Mouse (Mus musculus): Measurements from ENCODE around the gene D830030K20Rik. TPM values are rescaled to one million over a fixed set of nuclear protein-coding genes. Genes with fewer than 3 reads are reported as not detected.
"Not testable (repeated sequence)": the region's sequence is repeated elsewhere in the genome, so short reads cannot be mapped to it uniquely, and the experiment has no call there.

Gene D830030K20Rik
- polyA plus RNA-seq (2012; ENCODE audit: insufficient read depth, insufficient read length, low replicate concordance, missing spikeins): not detected in 2 replicates

GRCm38 (mm10) chr14:3208272-3209152, at the start of gene D830030K20Rik:
D830030K20Rik (plus strand) TSS chr14:3208488.
- not testable (repeated sequence) for H3K27ac ChIP-seq (ENCODE audit: insufficient read depth, low read depth, low read length); H3K4me1 ChIP-seq (ENCODE audit: control insufficient read depth, insufficient read depth, low read length)
- peak within 1 kb of the TSS; percentile 49 for H3K4me3 ChIP-seq (ENCODE audit: insufficient read depth, low read depth, low read length)
- 1% methylated on average over 30 of the region's 62 CpGs for WGBS

- not testable (repeated sequence) for H3K27ac ChIP-seq (ENCODE audit: insufficient read depth, low read depth, low read length); H3K4me3 ChIP-seq (ENCODE audit: insufficient read depth, low read depth, low read length); H3K4me1 ChIP-seq (ENCODE audit: control insufficient read depth, insufficient read depth, low read length)
- WGBS: no CpG with 5 or more reads among the region's 2 CpGs
Measured at GRCm38 (mm10) chr14:3187955-3188354, 20.3 kb upstream of the D830030K20Rik start, which contains the start of gene Gm5795. Gm5795 (plus strand) TSS chr14:3188255.

GRCm38 (mm10) chr14:3209367-3209766, 1.1 kb downstream of the D830030K20Rik start:
- not testable (repeated sequence) for H3K27ac ChIP-seq (ENCODE audit: insufficient read depth, low read depth, low read length); H3K4me1 ChIP-seq (ENCODE audit: control insufficient read depth, insufficient read depth, low read length); H3K4me3 ChIP-seq (ENCODE audit: insufficient read depth, low read depth, low read length)
- 16% methylated on average over 9 of the region's 11 CpGs for WGBS

GRCm38 (mm10) chr14:3262531-3262930, 54.2 kb downstream of the D830030K20Rik start:
- not testable (repeated sequence) for H3K4me1 ChIP-seq (ENCODE audit: control insufficient read depth, insufficient read depth, low read length); H3K4me3 ChIP-seq (ENCODE audit: insufficient read depth, low read depth, low read length); H3K27ac ChIP-seq (ENCODE audit: insufficient read depth, low read depth, low read length)
- WGBS: 93% methylated on average over 2 of the region's 2 CpGs

Other genes with a start within 250 kb of the D830030K20Rik start
- gene Gm2888, start 178.5 kb upstream of the D830030K20Rik start, polyA plus RNA-seq (2012; ENCODE audit: insufficient read depth, insufficient read length, low replicate concordance, missing spikeins): not detected in 2 replicates
- gene Gm2897, start 159.2 kb upstream of the D830030K20Rik start, polyA plus RNA-seq (2012; ENCODE audit: insufficient read depth, insufficient read length, low replicate concordance, missing spikeins): not detected in 2 replicates
- gene Gm10340, start 74.5 kb upstream of the D830030K20Rik start, polyA plus RNA-seq (2012; ENCODE audit: insufficient read depth, insufficient read length, low replicate concordance, missing spikeins): not detected in 2 replicates
- gene Gm5795, start 20.2 kb upstream of the D830030K20Rik start, polyA plus RNA-seq (2012; ENCODE audit: insufficient read depth, insufficient read length, low replicate concordance, missing spikeins): not detected in 2 replicates
- gene Gm2956, start 124.1 kb downstream of the D830030K20Rik start, polyA plus RNA-seq (2012; ENCODE audit: insufficient read depth, insufficient read length, low replicate concordance, missing spikeins): not detected in 2 replicates
- not detected in 2 replicates for gene Gm10413, start 186.6 kb downstream of the D830030K20Rik start, polyA plus RNA-seq (2012; ENCODE audit: insufficient read depth, insufficient read length, low replicate concordance, missing spikeins)
- gene Gm10409, start 204.1 kb downstream of the D830030K20Rik start, polyA plus RNA-seq (2012; ENCODE audit: insufficient read depth, insufficient read length, low replicate concordance, missing spikeins): not detected in 2 replicates
- gene Gm3005, start 219.6 kb downstream of the D830030K20Rik start, polyA plus RNA-seq (2012; ENCODE audit: insufficient read depth, insufficient read length, low replicate concordance, missing spikeins): not detected in 2 replicates
- gene Gm10408, start 240.9 kb downstream of the D830030K20Rik start, polyA plus RNA-seq (2012; ENCODE audit: insufficient read depth, insufficient read length, low replicate concordance, missing spikeins): not detected in 2 replicates